Mouse (Mus musculus) forebrain, postnatal 0 days (tissue): ENCODE results near the gene Smad6. TPM values are rescaled to one million over a fixed set of nuclear protein-coding genes. Genes with fewer than 3 reads are reported as not detected.

Experiments used
- ATAC-seq: fragments of 200-750 bp; cut with Nextera tagmentation; 2 replicates; pipeline ENCODE4 v1.8.0; 2017; ENCODE audit warnings: mild to moderate bottlenecking, moderate library complexity
- DNase-seq: peaks from one replicate; pipeline ENCODE4 v3.0.0-alpha.2; 2015
- H3K27ac ChIP-seq: fragments of 300-500 bp; sonication (generic); 2 replicates; pipeline ENCODE4 v1.5.1; 2014; ENCODE audit warnings: low read depth, mild to moderate bottlenecking, antibody characterized with exemption, low read length, moderate library complexity, mixed read lengths
- H3K27me3 ChIP-seq: fragments of 300-500 bp; sonication (generic); 2 replicates; pipeline ENCODE4 v1.6.1; 2014; ENCODE audit warnings: mild to moderate bottlenecking, low read length, mixed read lengths; ENCODE audit not compliant: insufficient read depth
- H3K36me3 ChIP-seq: fragments of 300-500 bp; sonication (generic); 2 replicates; pipeline ENCODE4 v1.6.1; 2014; ENCODE audit warnings: mild to moderate bottlenecking, moderate library complexity; ENCODE audit not compliant: insufficient read depth
- H3K4me1 ChIP-seq: fragments of 300-500 bp; sonication (generic); 2 replicates; pipeline ENCODE4 v1.6.1; 2014; ENCODE audit warnings: antibody characterized with exemption; ENCODE audit not compliant: insufficient read depth
- H3K4me2 ChIP-seq: fragments of 300-500 bp; sonication (generic); 2 replicates; pipeline ENCODE4 v1.6.1; 2014; ENCODE audit warnings: low read depth, mild to moderate bottlenecking, moderate library complexity
- H3K4me3 ChIP-seq: fragments of 300-500 bp; sonication (generic); 2 replicates; pipeline ENCODE4 v1.5.1; 2014; ENCODE audit warnings: low read depth, low read length, mixed read lengths
- H3K9ac ChIP-seq: fragments of 300-500 bp; sonication (generic); 2 replicates; pipeline ENCODE4 v1.6.1; 2014; ENCODE audit warnings: mild to moderate bottlenecking
- H3K9me3 ChIP-seq: fragments of 300-500 bp; sonication (generic); 2 replicates; pipeline ENCODE4 v1.6.1; 2016; ENCODE audit warnings: low read length
- CTCF ChIP-seq: sonication (generic); IDR thresholded peaks from 2 replicates; pipeline ENCODE4 v1.5.1; 2016; ENCODE audit warnings: antibody characterized with exemption, control low read depth, low read depth
- WGBS: fragments of 180-500 bp; shearing (Covaris S2); extraction: QIAGEN DNeasy Blood & Tissue Kit; methylation state at CpG from one replicate; pipeline ENCODE4 v1.1.7; 2014; 5-methylcytosine and 5-hydroxymethylcytosine counted together
- polyA plus RNA-seq: library from polyadenylated mRNA; unstranded; fragments of >200 nt; fragmentation: Nextera tagmentation; extraction: Ambion mirVana; gene quantifications from 2 replicates; pipeline ENCODE4 v1.2.1, GENCODE M21; 2015
- total RNA-seq: library from RNA; depleted of rRNA; stranded (reverse); fragments of >200 nt; gene quantifications from 2 replicates; pipeline ENCODE4 v1.2.3, GENCODE M21; 2014

The Smad6 gene
- total and polyA plus RNA-seq, 2 experiments from 2014 or later, result 1.5 to 7.5 TPM

DNA sequence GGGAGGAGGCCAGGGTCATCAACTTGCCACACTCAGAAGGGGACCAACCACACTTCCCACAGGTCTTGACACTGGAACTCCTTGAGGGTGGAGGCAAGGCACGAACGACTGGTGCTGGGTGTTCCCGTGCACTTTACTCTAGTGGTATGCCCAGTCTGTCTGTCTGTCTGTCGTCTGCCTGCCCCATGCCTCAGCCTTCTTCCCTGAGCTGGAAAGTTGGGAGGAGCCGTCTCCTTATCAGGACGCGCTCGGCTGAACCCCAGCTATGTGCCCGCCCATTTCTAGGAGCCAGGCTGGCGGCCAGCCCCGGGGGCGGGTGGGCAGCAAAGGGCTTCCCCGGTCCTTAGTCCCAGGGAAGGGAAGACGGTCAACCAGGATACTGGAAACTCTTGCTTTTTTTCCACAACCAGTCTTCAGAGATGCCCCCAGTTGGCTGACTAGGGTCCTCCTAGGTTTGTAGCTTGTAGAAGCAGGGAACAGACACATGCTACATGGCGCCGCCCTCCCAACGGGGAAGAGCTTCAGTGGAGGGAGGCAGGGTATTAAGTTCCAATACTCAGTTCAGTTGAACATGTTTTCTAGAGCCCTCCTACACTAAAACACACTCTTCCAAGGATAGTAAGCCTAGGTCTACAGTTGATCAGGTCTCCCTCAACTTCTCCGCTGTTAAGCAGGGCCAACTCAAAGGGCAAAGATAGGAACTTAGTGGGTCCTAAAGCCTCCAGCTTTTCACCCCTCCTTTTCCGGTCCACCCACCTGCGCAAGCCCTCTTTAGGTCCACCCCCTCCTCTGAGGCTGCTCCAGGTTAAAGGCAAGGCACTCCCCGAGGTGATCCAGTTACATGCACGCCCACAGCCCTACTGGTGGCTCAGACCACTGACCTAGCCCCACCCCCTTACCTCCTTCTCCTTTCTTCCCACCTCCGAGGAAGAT, 3.7 kb downstream of the Smad6 start:
- peak; percentile 10 for DNase-seq
- no peak for TF ChIP-seq CTCF
- 0 out of 2 replicates have a peak overlapping the region, but pooled peaks have one; percentile 16 for H3K4me3 ChIP-seq

GRCm38 (mm10) chr9:64016648-64017400, 5.0 kb downstream of the Smad6 start:
- ATAC-seq, result no peak
- no peak overlapping the region for H3K27ac ChIP-seq

More for the DNA sequence above, 3.7 kb downstream of the Smad6 start:
- H3K27ac ChIP-seq, result no peak overlapping the region
- peaks cover 17% of the 10 kb centered on the region for H3K4me1 ChIP-seq
- H3K9ac ChIP-seq, result no peak overlapping the region
- peak overlapping the region; percentile 74 for H3K4me2 ChIP-seq
- ATAC-seq, result no peak
- peaks cover 45% of the 10 kb centered on the region for H3K27me3 ChIP-seq
- H3K36me3 ChIP-seq, result no peaks in the 10 kb centered on the region
- WGBS, result 10% methylated on average over 23 of the region's 23 CpGs
- no peaks in the 10 kb centered on the region for H3K9me3 ChIP-seq

GRCm38 (mm10) chr9:64016092-64016491, 5.8 kb downstream of the Smad6 start:
- H3K4me2 ChIP-seq, result no peak overlapping the region
- WGBS, result 48% methylated on average over 7 of the region's 7 CpGs
- no peaks in the 10 kb centered on the region for H3K9me3 ChIP-seq
- TF ChIP-seq CTCF, result no peak
- H3K4me3 ChIP-seq, result no peak overlapping the region
- H3K27me3 ChIP-seq, result peaks cover 36% of the 10 kb centered on the region
- no peak overlapping the region for H3K9ac ChIP-seq
- H3K36me3 ChIP-seq, result no peaks in the 10 kb centered on the region
- H3K27ac ChIP-seq, result no peak overlapping the region
- no peaks in the 10 kb centered on the region; the same call in 1 of the 2 replicates for H3K4me1 ChIP-seq
- DNase-seq (no peak), ATAC-seq (no peak)

More at GRCm38 (mm10) chr9:64016648-64017400, 5.0 kb downstream of the Smad6 start:
- Histone ChIP-seq H3K9ac (no peak overlapping the region), H3K4me3 (peak overlapping the region; percentile 25), H3K27me3 (peaks cover 38% of the 10 kb centered on the region), H3K9me3 (no peaks in the 10 kb centered on the region), H3K4me2 (peak overlapping the region; percentile 74), H3K4me1 (peaks cover 7% of the 10 kb centered on the region), H3K36me3 (no peaks in the 10 kb centered on the region)
- DNase-seq, result peak; percentile 38
- 3% methylated on average over 25 of the region's 25 CpGs for WGBS
- TF ChIP-seq CTCF, result no peak

- Histone ChIP-seq H3K27ac (no peak overlapping the region), H3K4me3 (no peak overlapping the region), H3K27me3 (peaks cover 30% of the 10 kb centered on the region), H3K9ac (no peak overlapping the region), H3K36me3 (no peaks in the 10 kb centered on the region), H3K4me1 (no peaks in the 10 kb centered on the region; the same call in 1 of the 2 replicates), H3K4me2 (no peak overlapping the region), H3K9me3 (no peaks in the 10 kb centered on the region)
- no peak for DNase-seq
- WGBS, result 77% methylated on average over 6 of the region's 6 CpGs
- no peak for ATAC-seq
- no peak for TF ChIP-seq CTCF
These were observed 7.1 kb downstream of the Smad6 start for GRCm38 (mm10) chr9:64014801-64015200.

DNA sequence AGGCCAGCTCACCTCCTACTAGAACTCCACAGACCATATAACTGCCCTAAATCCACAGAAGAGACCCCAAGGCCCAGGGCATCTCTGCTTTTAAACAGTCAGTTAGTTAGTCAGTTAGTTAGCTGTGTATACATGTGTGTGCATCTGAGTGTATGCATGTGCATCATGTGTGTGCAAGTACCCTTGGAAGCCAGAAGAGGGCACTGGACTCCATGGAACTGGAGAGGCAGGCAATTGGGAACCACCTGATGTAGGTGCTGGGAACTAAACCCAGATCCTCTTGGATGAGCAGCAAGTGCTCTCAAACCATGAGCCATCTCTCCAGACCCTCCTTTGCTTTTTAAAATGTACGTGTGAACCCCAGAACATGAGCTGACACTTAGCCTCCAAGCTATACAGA, 10.5 kb downstream of the Smad6 start:
- Histone ChIP-seq H3K9me3 (no peaks in the 10 kb centered on the region), H3K4me1 (no peaks in the 10 kb centered on the region), H3K4me3 (no peak overlapping the region), H3K27ac (no peak overlapping the region), H3K27me3 (peaks cover 4% of the 10 kb centered on the region), H3K4me2 (no peak overlapping the region), H3K9ac (no peak overlapping the region), H3K36me3 (no peaks in the 10 kb centered on the region)
- DNase-seq, result no peak
- no peak for ATAC-seq
- WGBS, result 96% methylated on average over 1 of the region's 1 CpGs
- TF ChIP-seq CTCF, result no peak

DNA sequence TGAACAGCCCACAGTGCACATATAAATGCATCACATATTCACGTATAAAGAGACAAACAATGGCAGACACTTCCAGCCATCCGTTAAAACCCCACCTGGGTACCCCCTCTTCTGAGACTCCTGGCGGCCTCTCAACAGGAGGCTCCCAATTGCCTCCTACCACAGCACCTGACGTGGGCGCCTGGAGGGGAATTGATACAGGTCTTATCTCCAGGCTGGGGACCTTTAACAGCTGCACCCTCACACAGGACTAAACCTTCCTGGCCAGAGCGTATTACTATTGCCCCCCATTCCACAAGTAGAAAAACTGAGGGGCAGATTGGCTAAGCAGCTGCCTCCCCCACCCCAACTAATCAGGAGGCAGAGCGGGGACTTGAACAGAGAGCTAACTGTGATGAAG, 18.9 kb downstream of the Smad6 start:
- H3K4me3 ChIP-seq, result no peak overlapping the region
- no peaks in the 10 kb centered on the region for H3K9me3 ChIP-seq
- ATAC-seq (no peak), DNase-seq (no peak)
- no peak for TF ChIP-seq CTCF
- H3K27me3 ChIP-seq, result no peaks in the 10 kb centered on the region
- no peaks in the 10 kb centered on the region for H3K4me1 ChIP-seq
- 79% methylated on average over 7 of the region's 7 CpGs for WGBS
- no peak overlapping the region for H3K4me2 ChIP-seq
- H3K27ac ChIP-seq, result no peak overlapping the region
- no peaks in the 10 kb centered on the region for H3K36me3 ChIP-seq
- no peak overlapping the region for H3K9ac ChIP-seq
